Mouse (Mus musculus) forebrain, embryonic 16.5 days (tissue): ENCODE data around the gene Gm11627. TPM values are rescaled to one million over a fixed set of nuclear protein-coding genes. Genes with fewer than 3 reads are reported as not detected.

Experiments used
- polyA plus RNA-seq: library from polyadenylated mRNA; unstranded; fragments of >200 nt; fragmentation: Nextera tagmentation; extraction: Ambion mirVana; gene quantifications from 2 replicates; pipeline ENCODE4 v1.2.1, GENCODE M21; 2015

Gm11627 gene
- polyA plus RNA-seq, 1 experiment from 2014 or later = 6.4 TPM

Other genes starting within 250 kb of the Gm11627 start
- gene Slc4a1, start 213.3 kb downstream of the Gm11627 start, polyA plus RNA-seq = 2.0 and 2.9 TPM in 2 replicates
- 129 and 156 TPM in 2 replicates for gene Rundc3a, start 186.1 kb downstream of the Gm11627 start, polyA plus RNA-seq
- 134 and 143 TPM in 2 replicates for gene Slc25a39, start 171.5 kb downstream of the Gm11627 start, polyA plus RNA-seq
- gene Grn, start 149.1 kb downstream of the Gm11627 start, polyA plus RNA-seq = 68.0 and 72.8 TPM in 2 replicates
- 16.1 and 17.8 TPM in 2 replicates for gene Fam171a2, start 131.8 kb downstream of the Gm11627 start, polyA plus RNA-seq
- 3.6 and 6.6 TPM in 2 replicates for gene Itga2b, start 109.3 kb downstream of the Gm11627 start, polyA plus RNA-seq
- 66.6 and 88.1 TPM in 2 replicates for gene Gpatch8, start 23.1 kb downstream of the Gm11627 start, polyA plus RNA-seq
- gene Fzd2, start 24.9 kb upstream of the Gm11627 start, polyA plus RNA-seq = 12.0 and 13.5 TPM in 2 replicates
- 0.09 TPM in 1 of 2 replicates, not detected in the other for gene Meioc, start 84.3 kb upstream of the Gm11627 start, polyA plus RNA-seq
- 46.8 and 51.2 TPM in 2 replicates for gene Ccdc43, start 118.3 kb upstream of the Gm11627 start, polyA plus RNA-seq
- gene Adam11, start 182.0 kb upstream of the Gm11627 start, polyA plus RNA-seq = 21.4 and 33.7 TPM in 2 replicates
- gene Gjc1, start 240.2 kb upstream of the Gm11627 start, polyA plus RNA-seq = 41.9 and 47.9 TPM in 2 replicates